Mouse (Mus musculus) liver, embryonic 14.5 days (tissue): ENCODE measurements around the gene Nfkbia. TPM values are rescaled to one million over a fixed set of nuclear protein-coding genes. Genes with fewer than 3 reads are reported as not detected.

Source experiments
- ATAC-seq: fragments of 200-750 bp; cut with Nextera tagmentation; 2 replicates; pipeline ENCODE4 v1.8.0; 2017; ENCODE audit warnings: moderate number of reproducible peaks, mild to moderate bottlenecking, moderate library complexity; ENCODE audit not compliant: insufficient read depth
- DNase-seq, 3 experiments: peaks; one replicate each; pipeline ENCODE4 v3.0.0-alpha.2; 2012 to 2013; ENCODE audit warnings: low read depth in 3 of 3, low spot score in 3 of 3
- H3K27ac ChIP-seq: fragments of 300-500 bp; sonication (generic); 2 replicates; pipeline ENCODE4 v1.5.1; 2014; ENCODE audit warnings: moderate library complexity, mild to moderate bottlenecking, control low read depth, inconsistent platforms
- H3K27me3 ChIP-seq: fragments of 300-500 bp; sonication (generic); 2 replicates; pipeline ENCODE4 v1.6.1; 2014; ENCODE audit warnings: mild to moderate bottlenecking, low read length, moderate library complexity; ENCODE audit not compliant: control insufficient read depth, insufficient read depth
- H3K36me3 ChIP-seq: fragments of 300-500 bp; sonication (generic); replicated peaks from 2 replicates; pipeline ENCODE4 v1.6.1; 2014; ENCODE audit warnings: low read depth; ENCODE audit not compliant: control insufficient read depth, insufficient read depth
- H3K4me1 ChIP-seq, 2 experiments: fragments of 200-500 bp in 1 of 2; fragments of 300-500 bp in 1 of 2; sonication (generic) in 1 of 2; replicated peaks; 2 replicates each; pipeline ENCODE4 v1.6.1; 2012 to 2014; ENCODE audit warnings: antibody characterized with exemption in 1 of 2, inconsistent platforms in 1 of 2, low read length in 1 of 2; ENCODE audit not compliant: control insufficient read depth in 2 of 2, insufficient read depth in 2 of 2
- H3K4me2 ChIP-seq: fragments of 300-500 bp; sonication (generic); 2 replicates; pipeline ENCODE4 v1.6.1; 2014; ENCODE audit warnings: low read depth, mild to moderate bottlenecking, control low read depth, moderate library complexity
- H3K4me3 ChIP-seq, 2 experiments: fragments of 200-500 bp in 1 of 2; fragments of 300-500 bp in 1 of 2; sonication (generic) in 1 of 2; 2 replicates each; pipeline ENCODE4 v1.5.1; 2012 to 2014; ENCODE audit warnings: low read depth in 2 of 2, low read length in 2 of 2, mild to moderate bottlenecking in 2 of 2, control low read depth in 1 of 2, inconsistent platforms in 1 of 2, moderate library complexity in 1 of 2; ENCODE audit not compliant: insufficient read depth in 1 of 2
- H3K9ac ChIP-seq: fragments of 300-500 bp; sonication (generic); replicated peaks from 2 replicates; pipeline ENCODE4 v1.6.1; 2014; ENCODE audit warnings: mild to moderate bottlenecking, control low read depth, moderate library complexity
- H3K9me3 ChIP-seq: fragments of 300-500 bp; sonication (generic); 2 replicates; pipeline ENCODE4 v1.6.1; 2016; ENCODE audit warnings: low read length, mixed read lengths; ENCODE audit not compliant: control insufficient read depth
- CTCF ChIP-seq: IDR thresholded peaks from 2 replicates; pipeline ENCODE4 v1.5.1; 2016; ENCODE audit warnings: antibody characterized with exemption, low read depth, control low read depth
- EP300 ChIP-seq: IDR thresholded peaks from 2 replicates; pipeline ENCODE4 v1.6.1; 2016; ENCODE audit warnings: antibody characterized with exemption, low read depth
- WGBS: fragments of 180-500 bp; shearing (Covaris S2); extraction: QIAGEN DNeasy Blood & Tissue Kit; methylation state at CpG from one replicate; pipeline ENCODE4 v1.1.7; 2014; ENCODE audit not compliant: insufficient replicate concordance; 5-methylcytosine and 5-hydroxymethylcytosine counted together
- polyA plus RNA-seq, 2 experiments: library from polyadenylated mRNA; depleted of rRNA in 1 of 2; stranded (reverse) in 1 of 2; unstranded in 1 of 2; fragments of >200 nt; fragmentation: Nextera tagmentation in 1 of 2; extraction: Ambion mirVana in 1 of 2; gene quantifications; 2 replicates each; pipeline versions ENCODE4 v1.2.1 to v1.2.3; 2012 to 2014

Gene Nfkbia
- polyA plus RNA-seq (2012; rRNA removed) (8.1 and 8.8 TPM in 2 replicates), polyA plus RNA-seq (2014; fragmentation: Nextera tagmentation; extraction: Ambion mirVana) (11.8 and 12.4 TPM in 2 replicates)

DNA sequence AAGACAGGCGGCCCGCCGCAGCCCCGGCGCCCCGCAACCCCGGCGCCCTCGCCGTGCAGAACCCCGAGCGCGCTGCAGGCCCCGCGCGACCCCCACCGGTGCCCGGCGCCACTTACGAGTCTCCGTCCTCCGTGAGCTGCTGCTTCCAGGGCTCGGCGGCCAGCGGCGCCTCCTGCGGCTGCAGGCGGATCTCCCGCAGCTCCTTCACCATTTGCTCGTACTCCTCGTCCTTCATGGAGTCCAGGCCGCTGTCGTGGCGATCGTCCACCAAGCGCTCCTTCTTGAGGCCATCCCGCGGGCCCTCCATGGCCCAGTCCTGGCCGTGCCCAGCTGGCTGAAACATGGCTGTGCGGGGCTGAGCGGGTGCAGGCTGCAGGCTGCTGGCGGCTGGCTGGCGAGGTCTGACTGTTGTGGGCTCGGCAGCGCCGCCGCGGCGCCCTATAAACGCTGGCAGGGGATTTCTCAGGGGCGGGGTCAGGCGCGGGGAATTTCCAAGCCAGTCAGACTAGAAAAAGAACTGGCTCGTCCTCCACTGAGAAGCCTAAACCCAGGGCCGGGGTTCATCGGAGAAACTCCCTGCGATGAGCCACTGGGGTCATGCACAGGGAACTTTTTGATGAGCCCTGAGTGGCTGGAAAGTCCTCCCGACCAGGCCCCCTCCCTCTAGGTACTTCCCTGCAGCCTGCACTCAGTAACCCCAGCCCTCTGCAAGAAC is at the start of gene Nfkbia:
Gene Nfkbia (minus strand): TSS at position 464 of the 715 bp plus-strand sequence.
- Histone ChIP-seq H3K4me2 (peak within 1 kb of the TSS; percentile 91), H3K4me1 (peaks cover 5 to 22% of the 10 kb centered on the region in 2 experiments), H3K9ac (peak within 1 kb of the TSS; percentile 89), H3K27me3 (no peaks in the 10 kb centered on the region), H3K36me3 (peaks cover 6% of the 10 kb centered on the region), H3K4me3 (peak within 1 kb of the TSS; percentile 71 to 93), H3K27ac (peak within 1 kb of the TSS; percentile 76), H3K9me3 (no peaks in the 10 kb centered on the region)
- ATAC-seq (peak; percentile 78), DNase-seq (peak; percentile 59 to 83 (median 66))
- under 1% methylated on average over 42 of the region's 58 CpGs for WGBS
- TF ChIP-seq CTCF (peak; percentile 43), EP300 (0 out of 2 replicates have a peak, but pooled peaks have one; percentile 27)

DNA sequence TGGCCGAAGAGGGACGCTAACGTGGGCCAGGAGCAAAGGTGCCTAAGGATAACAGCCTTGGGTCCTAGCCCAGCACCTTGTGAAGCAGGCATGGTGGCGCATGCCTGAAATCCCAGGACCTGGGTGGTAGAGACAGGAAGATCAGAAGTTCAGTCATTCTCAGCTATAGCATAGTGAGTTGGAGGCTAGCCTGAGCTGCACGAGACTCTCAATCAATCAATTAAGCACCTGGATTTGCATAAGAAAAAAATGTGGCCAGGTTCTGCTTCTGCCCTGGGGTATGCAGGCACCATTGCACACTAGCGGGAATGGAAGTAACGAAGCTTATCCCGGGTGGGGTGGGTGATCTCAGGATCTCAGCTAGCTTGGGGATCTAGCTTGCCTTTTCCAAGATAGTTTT is 46.7 kb upstream of the Nfkbia start:
- Histone ChIP-seq H3K4me1 (no peaks in the 10 kb centered on the region), H3K4me3 (no peak overlapping the region), H3K27ac (no peak overlapping the region), H3K4me2 (no peak overlapping the region), H3K9ac (no peak overlapping the region), H3K27me3 (peaks cover 7% of the 10 kb centered on the region), H3K36me3 (no peaks in the 10 kb centered on the region), H3K9me3 (no peaks in the 10 kb centered on the region)
- WGBS, result 53% methylated on average over 8 of the region's 8 CpGs
- ATAC-seq, result no peak
- DNase-seq, result no peak
- TF ChIP-seq CTCF (no peak), EP300 (no peak)

DNA sequence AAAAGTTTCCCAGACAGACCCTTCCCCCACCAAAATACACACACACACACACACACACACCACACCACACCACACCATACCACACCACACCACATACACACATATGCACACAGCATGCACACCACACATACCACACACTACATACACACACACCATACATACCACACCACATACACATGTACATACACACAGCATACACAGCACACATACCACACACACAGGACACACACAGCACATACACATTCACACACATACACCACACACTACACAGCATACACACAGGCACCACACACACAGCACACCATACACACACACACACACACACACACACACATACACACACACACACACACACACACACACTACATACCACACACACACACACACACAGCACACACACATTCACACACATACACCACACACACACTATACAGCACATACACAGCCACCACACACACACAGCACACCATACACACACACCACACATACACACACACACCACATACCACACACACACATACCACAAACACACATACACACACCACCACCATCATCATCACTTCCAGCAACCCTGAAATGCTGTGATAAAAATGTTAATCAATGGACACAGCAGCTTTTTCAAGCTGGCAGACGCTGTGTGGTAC is 46.0 kb upstream of the Nfkbia start:
- DNase-seq (no peak), ATAC-seq (no peak)
- Histone ChIP-seq H3K9me3 (no peaks in the 10 kb centered on the region), H3K4me2 (no peak overlapping the region), H3K27ac (no peak overlapping the region), H3K4me3 (no peak overlapping the region), H3K27me3 (peaks cover 7% of the 10 kb centered on the region), H3K4me1 (no peaks in the 10 kb centered on the region), H3K36me3 (no peaks in the 10 kb centered on the region), H3K9ac (no peak overlapping the region)
- 86% methylated on average over 1 of the region's 1 CpGs for WGBS
- no peak for TF ChIP-seq EP300
- TF ChIP-seq CTCF, result 0 out of 2 replicates have a peak, but pooled peaks have one; percentile 6

DNA sequence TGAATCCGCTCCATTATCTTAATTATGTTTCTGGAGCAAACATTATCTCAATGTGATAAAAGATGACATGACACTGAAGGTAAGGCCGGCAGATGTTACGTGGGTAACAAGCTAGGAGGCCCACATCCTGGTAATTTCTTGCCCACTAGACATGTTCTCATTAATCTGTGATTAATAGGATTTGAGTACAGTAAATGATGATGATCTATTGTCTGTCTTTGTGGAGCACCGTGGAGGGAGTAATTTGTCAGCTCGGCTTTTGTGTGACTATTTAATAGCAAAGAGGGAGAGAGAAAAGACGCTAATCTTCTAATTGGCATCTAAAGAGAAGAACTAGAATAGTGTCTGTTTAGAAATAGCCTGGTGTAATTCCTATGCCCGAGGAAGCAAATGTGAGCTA is 45.3 kb upstream of the Nfkbia start:
- Histone ChIP-seq H3K27ac (no peak overlapping the region), H3K36me3 (no peaks in the 10 kb centered on the region), H3K4me2 (no peak overlapping the region), H3K9ac (no peak overlapping the region), H3K4me1 (no peaks in the 10 kb centered on the region), H3K9me3 (no peaks in the 10 kb centered on the region), H3K4me3 (no peak overlapping the region), H3K27me3 (peaks cover 7% of the 10 kb centered on the region)
- ATAC-seq (no peak), DNase-seq (no peak)
- 67% methylated on average over 7 of the region's 7 CpGs for WGBS
- TF ChIP-seq CTCF (no peak), EP300 (no peak)

DNA sequence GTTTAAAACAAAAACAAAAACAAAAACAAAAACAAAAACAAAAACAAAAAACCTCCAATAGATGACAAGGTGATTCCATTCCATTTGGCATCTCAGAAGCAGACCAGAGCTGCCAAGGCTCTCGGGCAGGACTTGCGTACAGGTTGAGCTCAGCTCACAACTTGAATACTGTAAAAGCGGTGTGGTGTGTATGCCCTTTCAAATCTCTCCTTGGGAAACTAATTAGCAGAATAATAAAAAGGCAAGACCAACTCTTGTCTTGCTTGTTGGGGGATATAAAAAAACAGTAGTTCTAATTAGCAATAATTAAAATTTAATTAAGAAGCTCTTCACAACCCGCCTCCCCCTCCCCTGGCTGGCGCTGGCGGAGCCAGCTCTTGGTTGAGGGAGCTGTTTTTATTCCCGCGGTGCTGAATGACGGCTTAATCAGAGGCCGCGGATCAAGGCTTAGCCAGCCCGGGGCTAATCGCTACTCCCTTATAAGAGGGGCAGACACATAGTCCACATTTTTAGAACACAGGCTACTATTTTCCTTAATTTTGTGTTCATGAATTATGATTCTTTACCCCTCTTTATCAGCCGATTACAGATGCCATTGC is 44.2 kb upstream of the Nfkbia start:
- Histone ChIP-seq H3K27me3 (peaks cover 7% of the 10 kb centered on the region), H3K36me3 (no peaks in the 10 kb centered on the region), H3K27ac (no peak overlapping the region), H3K9me3 (no peaks in the 10 kb centered on the region), H3K4me2 (no peak overlapping the region), H3K4me1 (no peaks in the 10 kb centered on the region), H3K9ac (no peak overlapping the region), H3K4me3 (no peak overlapping the region)
- no peak for ATAC-seq
- DNase-seq, result no peak
- WGBS, result 13% methylated on average over 14 of the region's 14 CpGs
- TF ChIP-seq EP300 (no peak), CTCF (no peak)
